Mouse (Mus musculus) lung, adult 2 months (tissue): ENCODE results near the gene Wdr31.

Experiments used
- CTCF ChIP-seq: fragments of 200-500 bp; IDR thresholded peaks from 2 replicates; pipeline ENCODE4 v1.5.1; 2011; ENCODE audit warnings: mild to moderate bottlenecking, low read length, control low read depth; ENCODE audit not compliant: insufficient read depth
- POLR2A ChIP-seq: fragments of 200-500 bp; IDR thresholded peaks from 2 replicates; pipeline ENCODE4 v1.6.1; 2011; ENCODE audit warnings: low read depth, mild to moderate bottlenecking, control low read depth, low read length, borderline replicate concordance; ENCODE audit errors: extremely low read depth

GRCm38 (mm10) chr4:62494230-62494629 is 23.5 kb upstream of the Wdr31 start:
- TF ChIP-seq POLR2A (no peak), CTCF (no peak)
